ENCODE assay signal across 9 mouse cellular contexts in the genomic region with DNA sequence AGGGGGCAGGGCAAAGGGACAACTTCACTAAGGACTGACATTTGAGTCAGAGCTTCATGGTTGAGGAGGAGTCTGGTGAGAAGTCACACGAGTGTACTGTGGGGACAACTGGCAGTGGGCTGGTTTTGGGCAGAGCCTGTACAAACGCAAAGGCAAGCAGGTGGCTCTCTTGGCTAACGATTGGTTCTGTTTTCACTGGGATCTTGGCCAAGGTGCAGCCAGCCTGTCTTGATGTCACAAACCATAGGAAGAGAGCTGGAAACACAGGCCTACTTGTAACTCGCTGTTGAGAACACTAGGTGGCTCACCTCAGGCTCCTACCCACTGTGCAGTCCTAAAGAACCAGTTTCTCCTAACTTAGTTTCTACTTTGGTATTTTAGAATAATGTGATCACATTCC. TPM values are rescaled to one million over a fixed set of nuclear protein-coding genes. Genes with fewer than 3 reads are reported as not detected.
DNase-seq lines count a peak whose midpoint lies in the region; ATAC-seq and TF ChIP-seq lines count a peak whose summit lies in the region.
"Had no signal": no experiment of that assay in that cellular context is flagged by ENCODE, and none has a peak within 500 bp of the region (broad histone marks: within the 10 kb centered on the region; RNA-seq: fewer than 3 reads in every experiment).

No protein-coding gene starts in this region.

- no peak overlapping the region for H3K9ac ChIP-seq in hindbrain, embryonic 11.5 days (ENCODE audit: low read depth, low read length)
- H3K9ac ChIP-seq in hindbrain, postnatal 0 days (replicated peaks; ENCODE audit: low read length), result no peak overlapping the region
- H3K9ac ChIP-seq in liver, embryonic 14.5 days (replicated peaks), result no peak overlapping the region

- H3K4me1 ChIP-seq in hindbrain, embryonic 11.5 days (replicated peaks; ENCODE audit: control insufficient read depth, insufficient read depth, low read length), result no peaks in the 10 kb centered on the region
- H3K4me1 ChIP-seq in hindbrain, embryonic 10.5 days (replicated peaks), result peaks cover 10% of the 10 kb centered on the region
- H3K4me1 ChIP-seq in hindbrain, postnatal 0 days (ENCODE audit: insufficient read depth, low read length), result no peaks in the 10 kb centered on the region
- peaks cover 0 to 6% of the 10 kb centered on the region in 2 experiments; a peak in 2 of 4 replicates for H3K4me1 ChIP-seq in liver, embryonic 14.5 days (replicated peaks; ENCODE audit: control insufficient read depth in 2 of 2, insufficient read depth in 2 of 2, low read length in 1 of 2)

- 21% methylated on average over 4 of the region's 4 CpGs for WGBS in hindbrain, embryonic 11.5 days
- WGBS in hindbrain, embryonic 10.5 days, result 26% methylated on average over 4 of the region's 4 CpGs
- 16% methylated on average over 4 of the region's 4 CpGs for WGBS in hindbrain, postnatal 0 days
- WGBS in liver, embryonic 14.5 days (ENCODE audit: insufficient replicate concordance), result 31% methylated on average over 4 of the region's 4 CpGs

- no peaks in the 10 kb centered on the region for H3K27me3 ChIP-seq in hindbrain, embryonic 11.5 days (ENCODE audit: control insufficient read depth, insufficient read depth, low read length)
- 0 out of 2 replicates have a peak, but pooled peaks cover 3% of the 10 kb centered on the region for H3K27me3 ChIP-seq in hindbrain, embryonic 10.5 days (ENCODE audit: insufficient read depth, poor library complexity, severe bottlenecking)
- no peaks in the 10 kb centered on the region for H3K27me3 ChIP-seq in hindbrain, postnatal 0 days (ENCODE audit: insufficient read depth, low read length)
- no peaks in the 10 kb centered on the region for H3K27me3 ChIP-seq in liver, embryonic 14.5 days (ENCODE audit: control insufficient read depth, insufficient read depth, low read length)

- no peak overlapping the region for H3K4me2 ChIP-seq in hindbrain, embryonic 11.5 days (replicated peaks; ENCODE audit: low read depth, low read length)
- no peak overlapping the region for H3K4me2 ChIP-seq in hindbrain, postnatal 0 days (ENCODE audit: low read depth, low read length)
- no peak overlapping the region for H3K4me2 ChIP-seq in liver, embryonic 14.5 days (ENCODE audit: low read depth)

- no peaks in the 10 kb centered on the region for H3K36me3 ChIP-seq in hindbrain, embryonic 11.5 days (ENCODE audit: control insufficient read depth, insufficient read depth, low read length)
- H3K36me3 ChIP-seq in hindbrain, embryonic 10.5 days, result no peaks in the 10 kb centered on the region
- H3K36me3 ChIP-seq in hindbrain, postnatal 0 days (ENCODE audit: insufficient read depth, low read length), result no peaks in the 10 kb centered on the region
- H3K36me3 ChIP-seq in liver, embryonic 14.5 days (replicated peaks; ENCODE audit: control insufficient read depth, insufficient read depth, low read depth), result no peaks in the 10 kb centered on the region

- no peak overlapping the region for H3K4me3 ChIP-seq in hindbrain, embryonic 11.5 days (ENCODE audit: low read depth, low read length)
- no peak overlapping the region for H3K4me3 ChIP-seq in hindbrain, embryonic 10.5 days
- no peak overlapping the region for H3K4me3 ChIP-seq in hindbrain, postnatal 0 days (ENCODE audit: low read length)
- H3K4me3 ChIP-seq in liver, embryonic 14.5 days (ENCODE audit: insufficient read depth in 1 of 2, low read depth in 2 of 2, low read length in 2 of 2), result no peak overlapping the region

- peak; percentile 73 for TF ChIP-seq CTCF in hindbrain, postnatal 0 days (IDR thresholded peaks at IDR 0.05; ENCODE audit: low read depth)
- peak; percentile 75 for TF ChIP-seq CTCF in liver, embryonic 14.5 days (IDR thresholded peaks at IDR 0.05; ENCODE audit: low read depth)

- no peak for TF ChIP-seq EP300 in liver, embryonic 14.5 days (IDR thresholded peaks at IDR 0.05; ENCODE audit: low read depth)

- H3K9me3 ChIP-seq in hindbrain, embryonic 11.5 days (ENCODE audit: control insufficient read depth, low read length), result no peaks in the 10 kb centered on the region
- H3K9me3 ChIP-seq in hindbrain, embryonic 10.5 days, result peaks cover under 1% of the 10 kb centered on the region; the same call in 1 of the 2 replicates
- no peaks in the 10 kb centered on the region for H3K9me3 ChIP-seq in hindbrain, postnatal 0 days (ENCODE audit: low read length)
- H3K9me3 ChIP-seq in liver, embryonic 14.5 days (ENCODE audit: control insufficient read depth, low read length), result no peaks in the 10 kb centered on the region

- H3K27ac ChIP-seq in hindbrain, embryonic 11.5 days (ENCODE audit: low read depth, low read length), result no peak overlapping the region
- no peak overlapping the region for H3K27ac ChIP-seq in hindbrain, embryonic 10.5 days
- no peak overlapping the region for H3K27ac ChIP-seq in hindbrain, postnatal 0 days
- no peak overlapping the region for H3K27ac ChIP-seq in liver, embryonic 14.5 days

- DNase-seq in hindbrain, embryonic 11.5 days (ENCODE audit: low spot score), result peak; percentile 42
- DNase-seq in hindbrain, embryonic 10.5 days (ENCODE audit: low spot score), result no peak
- peak; percentile 71 for DNase-seq in hindbrain, postnatal 0 days (ENCODE audit: low spot score)
- DNase-seq in liver, embryonic 14.5 days (ENCODE audit: low read depth in 3 of 3, low spot score in 3 of 3), result no peak
- DNase-seq in thymus, postnatal 0 days (ENCODE audit: low spot score), result peak; percentile 52
- no peak for DNase-seq in spleen, adult 18-20 months

- no peak for ATAC-seq in hindbrain, embryonic 11.5 days (ENCODE audit: low FRiP score)
- peak; percentile 77 for ATAC-seq in CD4-positive, CD25-positive, alpha-beta regulatory T cell, adult 4 months
- peak; percentile 58 for ATAC-seq in activated CD4-positive, CD25-positive, alpha-beta regulatory T cell, adult 4 months
- peak; percentile 47; the same call in 1 of the 2 replicates for ATAC-seq in hindbrain, postnatal 0 days
- ATAC-seq in liver, embryonic 14.5 days (ENCODE audit: insufficient read depth), result peak; percentile 62; the same call in 1 of the 2 replicates

RNA-seq across cellular contexts. Expression of a gene that starts 7.6 kb away (rescaled TPM):
- polyA plus RNA-seq in hindbrain, embryonic 11.5 days (2014; fragmentation: Nextera tagmentation; extraction: Ambion mirVana), result 1.7 and 2.0 TPM in 2 replicates
- 2.6 and 4.9 TPM in 2 replicates for polyA plus RNA-seq in hindbrain, embryonic 10.5 days (2016; fragmentation: Nextera tagmentation; extraction: Ambion mirVana)
- 10 to 100 TPM in 1 of 2 experiments, 1 to 10 TPM in 1; 7.5 to 15.2 TPM for polyA plus RNA-seq in CD4-positive, CD25-positive, alpha-beta regulatory T cell, adult 4 months (2017; shearing (Covaris generic))
- 10 to 100 TPM in 1 of 2 experiments, 1 to 10 TPM in 1; 9.2 to 11.7 TPM for polyA plus RNA-seq in activated CD4-positive, CD25-positive, alpha-beta regulatory T cell, adult 4 months (2017; shearing (Covaris generic))
- 1.0 and 2.0 TPM in 2 replicates for total RNA-seq in hindbrain, postnatal 0 days (2014; rRNA removed)
- polyA plus RNA-seq in hindbrain, postnatal 0 days (2015; fragmentation: Nextera tagmentation; extraction: Ambion mirVana), result 1.7 and 1.8 TPM in 2 replicates
- polyA plus RNA-seq in liver, embryonic 14.5 days (2012; rRNA removed), result 35.6 and 35.9 TPM in 2 replicates
- 48.6 and 49.2 TPM in 2 replicates for polyA plus RNA-seq in liver, embryonic 14.5 days (2014; fragmentation: Nextera tagmentation; extraction: Ambion mirVana)
- polyA plus RNA-seq in thymus, postnatal 0 days (2015; fragmentation: Nextera tagmentation; extraction: Ambion mirVana), result 0.99 and 1.4 TPM in 2 replicates
- polyA plus RNA-seq: neural tube, embryonic 14.5 days had no signal

RNA-seq across cellular contexts. Expression of a gene that starts 8.0 kb away (rescaled TPM):
- polyA plus RNA-seq in hindbrain, embryonic 11.5 days (2014; fragmentation: Nextera tagmentation; extraction: Ambion mirVana), result 0.07 and 0.08 TPM in 2 replicates
- polyA plus RNA-seq in hindbrain, embryonic 10.5 days (2016; fragmentation: Nextera tagmentation; extraction: Ambion mirVana), result not detected in 2 replicates
- 100 to 1,000 TPM; 101 to 103 TPM for polyA plus RNA-seq in CD4-positive, CD25-positive, alpha-beta regulatory T cell, adult 4 months (2017; shearing (Covaris generic))
- 100 to 1,000 TPM; 157 to 159 TPM for polyA plus RNA-seq in activated CD4-positive, CD25-positive, alpha-beta regulatory T cell, adult 4 months (2017; shearing (Covaris generic))
- total RNA-seq in hindbrain, postnatal 0 days (2014; rRNA removed), result 0.11 and 0.21 TPM in 2 replicates
- 0.05 and 0.09 TPM in 2 replicates for polyA plus RNA-seq in hindbrain, postnatal 0 days (2015; fragmentation: Nextera tagmentation; extraction: Ambion mirVana)
- polyA plus RNA-seq in liver, embryonic 14.5 days (2012; rRNA removed), result 8.0 and 10.8 TPM in 2 replicates
- 7.9 and 8.0 TPM in 2 replicates for polyA plus RNA-seq in liver, embryonic 14.5 days (2014; fragmentation: Nextera tagmentation; extraction: Ambion mirVana)
- polyA plus RNA-seq in thymus, postnatal 0 days (2015; fragmentation: Nextera tagmentation; extraction: Ambion mirVana), result 26.6 and 26.7 TPM in 2 replicates
- polyA plus RNA-seq: neural tube, embryonic 14.5 days had no signal

RNA-seq across cellular contexts. Expression of a gene that starts 38.5 kb away (rescaled TPM):
- 1.0 and 1.3 TPM in 2 replicates for polyA plus RNA-seq in hindbrain, embryonic 11.5 days (2014; fragmentation: Nextera tagmentation; extraction: Ambion mirVana)
- polyA plus RNA-seq in hindbrain, embryonic 10.5 days (2016; fragmentation: Nextera tagmentation; extraction: Ambion mirVana), result 0.80 and 0.81 TPM in 2 replicates
- polyA plus RNA-seq in CD4-positive, CD25-positive, alpha-beta regulatory T cell, adult 4 months (2017; shearing (Covaris generic)), result 100 to 1,000 TPM; 274 to 321 TPM
- 100 to 1,000 TPM; 258 to 336 TPM for polyA plus RNA-seq in activated CD4-positive, CD25-positive, alpha-beta regulatory T cell, adult 4 months (2017; shearing (Covaris generic))
- total RNA-seq in hindbrain, postnatal 0 days (2014; rRNA removed), result 0.68 and 2.3 TPM in 2 replicates
- 1.0 and 1.1 TPM in 2 replicates for polyA plus RNA-seq in hindbrain, postnatal 0 days (2015; fragmentation: Nextera tagmentation; extraction: Ambion mirVana)
- 5.3 and 6.4 TPM in 2 replicates for polyA plus RNA-seq in liver, embryonic 14.5 days (2012; rRNA removed)
- polyA plus RNA-seq in liver, embryonic 14.5 days (2014; fragmentation: Nextera tagmentation; extraction: Ambion mirVana), result 7.6 and 8.5 TPM in 2 replicates
- polyA plus RNA-seq in thymus, postnatal 0 days (2015; fragmentation: Nextera tagmentation; extraction: Ambion mirVana), result 154 and 165 TPM in 2 replicates

RNA-seq across cellular contexts. Expression of a gene that starts 42.5 kb away (rescaled TPM):
- polyA plus RNA-seq in hindbrain, embryonic 11.5 days (2014; fragmentation: Nextera tagmentation; extraction: Ambion mirVana), result not detected in 2 replicates
- not detected in 2 replicates for polyA plus RNA-seq in hindbrain, embryonic 10.5 days (2016; fragmentation: Nextera tagmentation; extraction: Ambion mirVana)
- under 1 TPM in 1 of 2 experiments, not detected in 1; 0.81 TPM for polyA plus RNA-seq in CD4-positive, CD25-positive, alpha-beta regulatory T cell, adult 4 months (2017; shearing (Covaris generic))
- not detected for polyA plus RNA-seq in activated CD4-positive, CD25-positive, alpha-beta regulatory T cell, adult 4 months (2017; shearing (Covaris generic))
- total RNA-seq in hindbrain, postnatal 0 days (2014; rRNA removed), result not detected in 2 replicates
- not detected in 2 replicates for polyA plus RNA-seq in hindbrain, postnatal 0 days (2015; fragmentation: Nextera tagmentation; extraction: Ambion mirVana)
- 0.08 and 0.11 TPM in 2 replicates for polyA plus RNA-seq in liver, embryonic 14.5 days (2012; rRNA removed)
- polyA plus RNA-seq in liver, embryonic 14.5 days (2014; fragmentation: Nextera tagmentation; extraction: Ambion mirVana), result not detected in 2 replicates
- polyA plus RNA-seq in thymus, postnatal 0 days (2015; fragmentation: Nextera tagmentation; extraction: Ambion mirVana), result 2.4 and 2.7 TPM in 2 replicates
- polyA plus RNA-seq: neural tube, embryonic 14.5 days had no signal

Comparison
In these comparisons a context has a peak if more than half of its experiments do, and no peak if none do; other contexts are left out.
1. DNase-seq: peak in hindbrain, embryonic 11.5 days (single experiment), hindbrain, postnatal 0 days (single experiment) and thymus, postnatal 0 days (single experiment); none in hindbrain, embryonic 10.5 days (single experiment), liver, embryonic 14.5 days (0 of 3) and spleen, adult 18-20 months (0 of 2).
2. RNA of a gene that starts 38.5 kb away (polyA plus RNA-seq): 258 to 336 TPM in activated CD4-positive, CD25-positive, alpha-beta regulatory T cell, adult 4 months, 274 to 321 TPM in CD4-positive, CD25-positive, alpha-beta regulatory T cell, adult 4 months and 154 to 165 TPM in thymus, postnatal 0 days; 5.3 to 8.5 TPM in liver, embryonic 14.5 days, 1.0 to 1.1 TPM in hindbrain, postnatal 0 days, 1.0 to 1.3 TPM in hindbrain, embryonic 11.5 days and 0.80 to 0.81 TPM in hindbrain, embryonic 10.5 days; every median in the first group is over 10 times any median in the second.